Mouse (Mus musculus): Measurements from ENCODE around the gene Serpind1. TPM values are rescaled to one million over a fixed set of nuclear protein-coding genes. Genes with fewer than 3 reads are reported as not detected.

Serpind1 gene
- total and polyA plus RNA-seq, 3 experiments: 0.11 TPM; not detected in 2

DNA sequence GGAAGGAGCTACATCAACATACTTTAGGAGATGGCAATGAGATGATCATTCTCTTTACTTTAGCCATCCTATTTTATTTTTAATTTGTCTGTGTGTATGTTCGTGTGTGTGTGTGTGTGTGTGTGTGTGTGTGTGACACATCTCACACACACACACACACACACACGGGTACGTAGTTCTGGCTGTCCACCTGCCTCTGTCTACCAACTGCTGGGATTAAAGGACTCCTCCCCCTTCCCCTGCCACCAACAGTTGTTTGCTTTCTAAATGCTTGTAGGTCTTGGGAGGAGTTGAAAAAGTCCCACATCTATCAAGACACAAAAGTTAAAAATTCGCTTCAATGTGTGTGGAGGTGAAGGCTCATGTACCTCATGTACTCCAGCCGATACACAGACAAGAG is 6.4 kb upstream of the Serpind1 start:
- no peak overlapping the region for H3K4me3 ChIP-seq (ENCODE audit: low read depth, low read length)
- no peaks in the 10 kb centered on the region for H3K27me3 ChIP-seq (ENCODE audit: insufficient read depth, low read length)
- DNase-seq (ENCODE audit: low spot score) (no peak), ATAC-seq (ENCODE audit: extremely low read depth, insufficient number of reproducible peaks, low FRiP score, poor library complexity, severe bottlenecking) (no peak)
- peaks cover 56% of the 10 kb centered on the region for H3K36me3 ChIP-seq (replicated peaks)
- no peaks in the 10 kb centered on the region for H3K9me3 ChIP-seq (replicated peaks)
- TF ChIP-seq GATA1 (IDR thresholded peaks at IDR 0.05; ENCODE audit: borderline replicate concordance, low read length): no peak
- TF ChIP-seq GATA2 (IDR thresholded peaks at IDR 0.05; ENCODE audit: borderline replicate concordance, low read depth, low read length): no peak
- TF ChIP-seq TAL1 (conservative IDR thresholded peaks at IDR 0.05; ENCODE audit: low read depth, low read length): no peak
- no peak for TF ChIP-seq CTCF (IDR thresholded peaks at IDR 0.05; ENCODE audit: low read depth, low read length)
- TF ChIP-seq POLR2AphosphoS5 (IDR thresholded peaks at IDR 0.05; ENCODE audit: insufficient replicate concordance, low read depth, low read length): no peak
- H3K4me1 ChIP-seq (ENCODE audit: insufficient read depth, low read depth, low read length): 0 out of 2 replicates have a peak, but pooled peaks cover 4% of the 10 kb centered on the region

DNA sequence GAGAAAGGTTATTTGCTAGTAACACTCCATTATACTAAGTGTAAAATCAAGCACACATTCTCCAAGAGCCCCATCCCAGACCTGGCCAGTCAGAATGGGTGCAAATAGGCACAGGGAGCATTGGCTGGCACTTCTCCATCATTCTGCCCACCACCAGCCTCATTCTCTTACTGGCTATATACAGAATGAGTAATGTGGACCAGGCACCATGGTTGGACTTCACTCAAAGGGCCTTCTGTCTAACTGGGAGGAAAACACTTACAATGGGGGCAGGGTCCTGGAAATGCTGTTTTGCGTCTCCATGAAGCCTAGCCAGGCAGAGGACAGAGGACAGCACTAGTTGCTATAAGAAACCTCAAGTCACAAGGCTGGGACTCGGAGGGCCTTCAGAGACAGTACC is 5.1 kb upstream of the Serpind1 start:
- H3K4me1 ChIP-seq (ENCODE audit: insufficient read depth, low read depth, low read length): 0 out of 2 replicates have a peak, but pooled peaks cover 4% of the 10 kb centered on the region
- H3K36me3 ChIP-seq (replicated peaks): peaks cover 65% of the 10 kb centered on the region
- DNase-seq (ENCODE audit: low spot score) (no peak), ATAC-seq (ENCODE audit: extremely low read depth, insufficient number of reproducible peaks, low FRiP score, poor library complexity, severe bottlenecking) (no peak)
- no peak overlapping the region for H3K4me3 ChIP-seq (ENCODE audit: low read depth, low read length)
- no peak for TF ChIP-seq TAL1 (conservative IDR thresholded peaks at IDR 0.05; ENCODE audit: low read depth, low read length)
- TF ChIP-seq CTCF (IDR thresholded peaks at IDR 0.05; ENCODE audit: low read depth, low read length): no peak
- no peak for TF ChIP-seq GATA1 (IDR thresholded peaks at IDR 0.05; ENCODE audit: borderline replicate concordance, low read length)
- TF ChIP-seq POLR2AphosphoS5 (IDR thresholded peaks at IDR 0.05; ENCODE audit: insufficient replicate concordance, low read depth, low read length): no peak
- TF ChIP-seq GATA2 (IDR thresholded peaks at IDR 0.05; ENCODE audit: borderline replicate concordance, low read depth, low read length): no peak
- H3K27me3 ChIP-seq (ENCODE audit: insufficient read depth, low read length): no peaks in the 10 kb centered on the region
- no peaks in the 10 kb centered on the region for H3K9me3 ChIP-seq (replicated peaks)

DNA sequence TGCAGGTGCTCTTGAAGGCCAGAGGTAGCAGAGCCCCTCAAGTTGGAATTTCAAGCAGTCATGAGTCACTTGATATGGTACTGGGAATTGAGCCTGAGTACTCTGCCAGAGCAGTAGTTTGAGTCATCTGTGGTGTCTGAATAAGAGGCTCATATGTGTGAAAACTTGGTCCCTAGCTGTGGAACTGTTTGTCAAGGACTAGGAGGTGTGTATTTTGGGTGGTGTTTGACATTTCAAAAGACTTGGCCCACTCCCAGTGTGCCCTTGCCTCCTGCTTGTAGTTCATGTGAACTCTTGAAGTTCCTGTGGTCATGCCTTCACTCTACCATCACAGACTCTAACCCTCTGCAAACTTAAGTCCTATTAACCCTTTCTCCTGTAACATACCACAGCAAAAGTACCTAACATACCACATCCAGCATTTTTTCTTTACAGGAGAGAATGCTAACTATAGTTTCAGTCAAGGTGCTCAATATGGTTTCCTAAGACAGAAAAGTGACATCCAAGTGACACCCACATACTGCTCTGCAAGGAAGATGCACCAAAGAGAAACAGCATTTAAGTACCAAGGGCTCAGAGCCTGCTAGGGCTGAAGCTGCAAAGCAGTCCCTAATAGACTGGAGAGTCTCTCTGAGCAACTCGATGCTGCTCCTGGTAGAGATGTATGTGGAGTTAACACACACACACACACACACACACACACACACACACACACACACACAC is 1.2 kb upstream of the Serpind1 start:
- ATAC-seq (ENCODE audit: extremely low read depth, insufficient number of reproducible peaks, low FRiP score, poor library complexity, severe bottlenecking) (no peak), DNase-seq (ENCODE audit: low spot score) (no peak)
- H3K4me3 ChIP-seq (ENCODE audit: low read depth, low read length): no peak overlapping the region
- no peaks in the 10 kb centered on the region for H3K9me3 ChIP-seq (replicated peaks)
- peaks cover 43% of the 10 kb centered on the region for H3K36me3 ChIP-seq (replicated peaks)
- no peaks in the 10 kb centered on the region for H3K27me3 ChIP-seq (ENCODE audit: insufficient read depth, low read length)
- TF ChIP-seq POLR2AphosphoS5 (IDR thresholded peaks at IDR 0.05; ENCODE audit: insufficient replicate concordance, low read depth, low read length) (no peak), CTCF (IDR thresholded peaks at IDR 0.05; ENCODE audit: low read depth, low read length) (no peak), GATA1 (IDR thresholded peaks at IDR 0.05; ENCODE audit: borderline replicate concordance, low read length) (no peak), TAL1 (conservative IDR thresholded peaks at IDR 0.05; ENCODE audit: low read depth, low read length) (no peak), GATA2 (IDR thresholded peaks at IDR 0.05; ENCODE audit: borderline replicate concordance, low read depth, low read length) (no peak)
- 0 out of 2 replicates have a peak, but pooled peaks cover 4% of the 10 kb centered on the region for H3K4me1 ChIP-seq (ENCODE audit: insufficient read depth, low read depth, low read length)

DNA sequence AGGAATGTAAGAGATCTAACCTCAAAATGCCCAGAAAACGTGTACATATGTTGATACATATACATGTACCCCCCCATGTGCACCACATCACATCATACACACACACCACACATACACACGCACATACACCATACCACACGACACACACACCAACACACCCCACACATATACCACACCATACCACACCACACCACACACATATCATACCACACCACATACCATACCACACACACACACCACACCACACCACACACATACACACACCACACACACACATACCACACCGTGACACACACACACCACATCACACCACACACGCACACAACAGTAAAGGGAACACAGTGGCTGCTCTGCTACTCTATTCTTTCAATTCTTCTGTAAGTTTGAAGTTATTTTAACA is 684 bp downstream of the Serpind1 start:
- peaks cover 39% of the 10 kb centered on the region for H3K36me3 ChIP-seq (replicated peaks)
- 0 out of 2 replicates have a peak, but pooled peaks cover 4% of the 10 kb centered on the region for H3K4me1 ChIP-seq (ENCODE audit: insufficient read depth, low read depth, low read length)
- no peaks in the 10 kb centered on the region for H3K9me3 ChIP-seq (replicated peaks)
- no peaks in the 10 kb centered on the region for H3K27me3 ChIP-seq (ENCODE audit: insufficient read depth, low read length)
- TF ChIP-seq GATA1 (IDR thresholded peaks at IDR 0.05; ENCODE audit: borderline replicate concordance, low read length) (no peak), GATA2 (IDR thresholded peaks at IDR 0.05; ENCODE audit: borderline replicate concordance, low read depth, low read length) (no peak), POLR2AphosphoS5 (IDR thresholded peaks at IDR 0.05; ENCODE audit: insufficient replicate concordance, low read depth, low read length) (no peak), TAL1 (conservative IDR thresholded peaks at IDR 0.05; ENCODE audit: low read depth, low read length) (no peak), CTCF (IDR thresholded peaks at IDR 0.05; ENCODE audit: low read depth, low read length) (no peak)
- DNase-seq (ENCODE audit: low spot score) (no peak), ATAC-seq (ENCODE audit: extremely low read depth, insufficient number of reproducible peaks, low FRiP score, poor library complexity, severe bottlenecking) (no peak)
- no peak overlapping the region; the same call in 1 of the 2 replicates for H3K4me3 ChIP-seq (ENCODE audit: low read depth, low read length)

DNA sequence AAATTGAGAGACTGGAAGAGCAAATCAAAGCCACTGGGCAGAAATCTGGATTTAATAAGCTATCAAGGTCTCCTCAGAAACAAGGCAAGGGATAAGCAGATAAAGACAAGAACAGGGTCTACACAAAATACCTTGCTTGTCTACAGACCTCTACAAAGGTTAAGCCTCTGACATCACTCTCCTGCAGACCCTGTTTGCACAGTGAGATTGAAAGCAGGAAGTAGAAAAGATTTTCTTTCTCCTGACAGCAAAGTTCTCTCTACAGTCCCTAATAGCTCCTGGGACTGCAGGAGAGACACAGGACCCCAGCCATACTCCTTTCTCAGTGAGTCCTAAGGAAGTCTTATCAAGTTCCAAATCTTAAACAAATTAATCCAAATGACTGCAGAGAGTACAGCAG is 3.4 kb downstream of the Serpind1 start:
- H3K36me3 ChIP-seq (replicated peaks): peaks cover 37% of the 10 kb centered on the region
- no peaks in the 10 kb centered on the region for H3K9me3 ChIP-seq (replicated peaks)
- no peak overlapping the region for H3K4me3 ChIP-seq (ENCODE audit: low read depth, low read length)
- H3K4me1 ChIP-seq (ENCODE audit: insufficient read depth, low read depth, low read length): no peaks in the 10 kb centered on the region
- DNase-seq (ENCODE audit: low spot score): no peak
- TF ChIP-seq GATA2 (IDR thresholded peaks at IDR 0.05; ENCODE audit: borderline replicate concordance, low read depth, low read length): no peak
- TF ChIP-seq POLR2AphosphoS5 (IDR thresholded peaks at IDR 0.05; ENCODE audit: insufficient replicate concordance, low read depth, low read length): no peak
- TF ChIP-seq GATA1 (IDR thresholded peaks at IDR 0.05; ENCODE audit: borderline replicate concordance, low read length): no peak
- no peak for TF ChIP-seq CTCF (IDR thresholded peaks at IDR 0.05; ENCODE audit: low read depth, low read length)
- no peak for TF ChIP-seq TAL1 (conservative IDR thresholded peaks at IDR 0.05; ENCODE audit: low read depth, low read length)
- no peak for ATAC-seq (ENCODE audit: extremely low read depth, insufficient number of reproducible peaks, low FRiP score, poor library complexity, severe bottlenecking)
- H3K27me3 ChIP-seq (ENCODE audit: insufficient read depth, low read length): no peaks in the 10 kb centered on the region

DNA sequence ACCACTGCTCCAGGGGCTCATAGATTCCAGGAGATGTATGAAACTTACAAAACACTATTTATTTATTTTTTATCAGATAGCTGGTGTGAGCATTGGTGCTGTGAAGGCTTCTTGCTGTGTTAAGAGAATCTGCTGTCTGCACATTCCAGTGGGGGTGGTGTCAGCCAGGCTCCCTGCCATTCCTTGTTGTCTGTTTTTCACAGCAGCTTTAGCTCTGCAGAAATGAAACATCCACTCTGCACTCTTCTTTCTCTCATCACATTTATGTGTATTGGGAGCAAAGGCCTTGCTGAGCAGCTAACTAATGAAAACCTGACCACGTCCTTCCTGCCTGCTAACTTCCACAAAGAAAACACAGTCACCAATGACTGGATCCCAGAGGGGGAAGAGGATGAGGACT is 4.9 kb downstream of the Serpind1 start:
- H3K27me3 ChIP-seq (ENCODE audit: insufficient read depth, low read length): no peaks in the 10 kb centered on the region
- DNase-seq (ENCODE audit: low spot score) (no peak), ATAC-seq (ENCODE audit: extremely low read depth, insufficient number of reproducible peaks, low FRiP score, poor library complexity, severe bottlenecking) (no peak)
- H3K4me1 ChIP-seq (ENCODE audit: insufficient read depth, low read depth, low read length): no peaks in the 10 kb centered on the region
- no peak for TF ChIP-seq GATA2 (IDR thresholded peaks at IDR 0.05; ENCODE audit: borderline replicate concordance, low read depth, low read length)
- no peaks in the 10 kb centered on the region for H3K9me3 ChIP-seq (replicated peaks)
- H3K36me3 ChIP-seq (replicated peaks): peaks cover 38% of the 10 kb centered on the region
- H3K4me3 ChIP-seq (ENCODE audit: low read depth, low read length): no peak overlapping the region
